Mouse (Mus musculus) cortical plate, adult 2 months (tissue): ENCODE data around the gene Kif16b.

Experiments
- CTCF ChIP-seq: fragments of 200-500 bp; IDR thresholded peaks from 2 replicates; pipeline ENCODE4 v1.5.1; 2011; ENCODE audit warnings: mild to moderate bottlenecking, control low read depth, low read length; ENCODE audit not compliant: insufficient read depth; ENCODE audit errors: extremely low read depth
- POLR2A ChIP-seq: fragments of 200-500 bp; IDR thresholded peaks from 2 replicates; pipeline ENCODE4 v1.6.1; 2011; ENCODE audit warnings: mild to moderate bottlenecking, low read length, control low read depth; ENCODE audit not compliant: insufficient read depth; ENCODE audit errors: extremely low read depth

DNA sequence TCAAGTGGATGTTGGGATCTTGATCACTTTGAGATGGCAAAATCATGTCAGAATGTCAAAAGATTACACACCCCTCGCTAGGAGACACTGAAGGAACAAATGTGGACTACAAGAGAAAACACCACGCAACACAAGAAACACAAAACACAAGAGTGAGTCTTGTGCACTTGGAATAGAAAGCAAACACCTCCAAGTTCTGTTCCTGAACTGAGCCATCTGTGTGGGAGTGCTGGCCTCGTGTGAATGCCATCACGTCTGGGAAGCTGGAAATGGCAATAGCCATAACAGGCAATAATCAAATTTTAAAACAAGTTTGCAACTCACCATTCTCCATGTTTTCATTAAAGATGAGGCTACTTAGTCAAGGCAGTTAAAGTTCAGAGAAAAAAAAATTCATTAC is 254.5 kb downstream of the Kif16b start:
- TF ChIP-seq POLR2A (no peak), CTCF (no peak)
